Mouse (Mus musculus) natural killer cell, adult 2 months (primary cell): ENCODE results near the gene Pcnx4.

Experiments used
- DNase-seq, 2 experiments: peaks; one replicate each; pipeline ENCODE4 v3.0.0; 2022; ENCODE audit warnings: low spot score in 2 of 2

Gene Pcnx4

GRCm38 (mm10) chr12:72536021-72536597, at the start of gene Pcnx4:
Pcnx4 (plus strand) TSS chr12:72536383.
- DNase-seq = peak; percentile 90 to 92

DNA sequence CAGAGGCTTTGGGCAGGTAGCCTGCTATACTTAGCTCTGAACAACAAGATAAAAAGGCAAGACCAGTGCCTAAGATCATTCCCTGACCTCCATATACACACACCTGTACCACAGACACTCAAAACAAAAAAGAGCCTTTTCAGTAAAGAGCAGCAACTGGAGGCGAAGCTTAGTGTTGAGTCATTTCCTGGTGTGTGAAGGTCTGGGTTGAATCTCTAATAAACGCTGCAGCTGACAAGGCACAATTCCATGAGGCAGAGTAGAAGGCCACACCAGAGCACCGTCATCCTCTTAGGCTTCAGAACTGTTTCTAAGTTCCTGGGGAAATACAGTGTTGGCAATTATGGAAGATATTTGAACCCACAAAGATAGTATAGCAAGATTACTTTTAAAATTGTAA, 48.7 kb upstream of the Pcnx4 start:
- DNase-seq = no peak

DNA sequence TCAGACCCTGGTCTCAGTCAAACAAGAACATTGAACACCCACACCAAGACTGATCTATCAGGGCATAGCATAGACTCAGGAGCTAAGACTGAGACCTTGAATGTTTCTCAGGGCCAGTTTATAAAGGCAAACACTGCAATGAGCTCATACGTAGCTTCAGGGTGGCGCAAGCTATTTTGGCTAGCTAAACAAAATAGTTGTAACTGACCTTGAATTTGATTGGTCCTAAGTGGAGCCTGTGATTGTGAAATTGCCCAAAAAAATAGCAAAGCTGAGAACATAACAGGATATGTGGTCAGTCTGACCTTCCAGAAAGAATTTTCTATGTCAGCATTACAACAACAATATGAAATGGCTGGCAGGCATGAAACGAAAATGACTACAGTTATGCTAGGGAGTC, 46.2 kb upstream of the Pcnx4 start:
- no peak for DNase-seq

DNA sequence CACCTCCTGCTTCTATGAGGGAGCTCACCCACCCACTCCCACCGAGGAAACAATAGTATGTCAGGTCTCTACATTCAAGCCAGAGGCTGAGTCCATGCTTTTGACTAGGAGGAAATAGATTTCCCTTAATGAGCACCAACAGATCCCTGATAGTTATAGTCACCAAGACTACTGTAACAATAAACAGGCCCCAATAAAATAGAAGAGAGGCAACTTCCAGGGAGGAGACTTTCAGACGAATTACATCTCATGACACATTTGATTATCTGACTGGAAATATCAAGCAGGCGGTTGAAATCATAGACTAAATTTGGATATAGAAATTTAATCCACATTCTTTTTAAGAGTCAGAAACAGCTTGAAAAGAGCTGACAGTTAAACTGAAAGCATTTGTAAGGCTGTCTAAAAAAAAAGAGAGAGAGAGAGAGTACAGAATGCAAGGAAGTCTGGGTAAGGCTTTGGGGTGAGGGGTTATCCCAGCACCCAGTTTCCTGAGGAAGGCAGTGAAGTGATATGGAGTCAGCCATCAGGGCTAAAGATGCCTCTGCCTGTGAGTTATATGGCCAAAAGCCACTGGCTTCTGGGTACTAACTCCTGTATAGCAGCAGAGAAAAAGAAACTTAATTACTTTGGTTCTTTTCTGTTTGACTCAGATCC, 45.0 kb upstream of the Pcnx4 start:
- DNase-seq = no peak

DNA sequence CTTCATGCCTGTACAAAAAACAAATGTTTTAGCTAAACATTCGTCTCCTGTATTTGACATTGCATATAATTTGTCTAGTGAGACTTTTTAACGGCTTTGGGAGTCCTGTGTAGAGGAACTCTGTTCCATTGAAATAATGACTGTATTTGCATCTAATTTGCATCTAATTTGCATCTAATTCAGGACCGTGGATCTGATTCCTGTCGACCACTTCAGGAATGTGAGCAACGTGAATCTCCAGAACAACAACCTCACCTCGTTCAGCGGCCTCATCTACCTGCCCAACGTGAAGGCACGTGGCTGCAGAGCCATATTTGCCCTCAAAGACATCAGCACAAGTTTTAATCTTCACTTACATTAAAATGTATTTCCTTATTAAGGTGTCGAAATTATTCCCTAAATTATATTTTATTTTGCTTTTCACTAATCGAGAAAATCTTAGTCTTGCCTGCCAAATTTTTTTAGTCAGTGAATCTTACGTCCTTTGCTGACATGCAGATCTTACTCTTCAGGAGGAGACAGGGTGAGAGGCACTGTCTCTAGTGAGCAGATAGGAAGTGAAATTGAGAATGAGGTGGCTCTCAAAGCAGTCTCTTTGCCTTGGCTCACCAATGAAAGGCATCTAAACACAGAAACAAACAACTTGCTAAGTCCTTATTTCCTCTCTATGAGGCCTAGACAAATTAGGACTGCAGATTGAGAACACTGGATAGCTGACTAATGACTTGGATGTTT, 39.1 kb upstream of the Pcnx4 start:
- no peak for DNase-seq

GRCm38 (mm10) chr12:72509606-72510005, 26.6 kb upstream of the Pcnx4 start:
- no peak for DNase-seq

GRCm38 (mm10) chr12:72515446-72515845, 20.7 kb upstream of the Pcnx4 start:
- no peak for DNase-seq

GRCm38 (mm10) chr12:72518114-72518728, 18.0 kb upstream of the Pcnx4 start:
- no peak for DNase-seq

DNA sequence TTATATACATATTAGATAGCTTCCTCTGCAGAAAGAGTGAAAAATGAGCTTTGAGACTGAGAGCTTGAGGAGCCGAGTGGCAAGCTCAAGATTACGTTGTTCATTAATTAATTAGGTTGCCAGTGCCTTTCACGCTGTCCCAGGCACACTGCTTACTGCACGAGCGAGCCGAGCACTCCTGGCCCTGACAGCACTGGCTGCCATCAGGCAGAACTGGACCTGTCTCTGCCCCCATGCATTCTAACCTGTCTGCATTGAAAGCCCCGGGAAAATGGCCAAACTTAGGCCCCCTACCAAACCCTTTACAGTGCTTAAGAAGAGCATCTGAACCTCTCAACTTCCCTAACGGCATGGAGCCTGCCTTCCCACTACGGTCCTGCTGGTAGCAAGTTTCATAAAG, 16.8 kb upstream of the Pcnx4 start:
- DNase-seq = no peak

- no peak for DNase-seq
These were observed 16.3 kb upstream of the Pcnx4 start for GRCm38 (mm10) chr12:72519855-72520254.

GRCm38 (mm10) chr12:72520645-72521044, 15.5 kb upstream of the Pcnx4 start:
- DNase-seq = peak; percentile 38 to 53

GRCm38 (mm10) chr12:72525588-72525987, 10.6 kb upstream of the Pcnx4 start:
- DNase-seq = no peak

- no peak for DNase-seq
These were observed 3.9 kb upstream of the Pcnx4 start for GRCm38 (mm10) chr12:72532303-72532702.

- DNase-seq = no peak
These were observed 2.2 kb upstream of the Pcnx4 start for GRCm38 (mm10) chr12:72533986-72534385.

DNA sequence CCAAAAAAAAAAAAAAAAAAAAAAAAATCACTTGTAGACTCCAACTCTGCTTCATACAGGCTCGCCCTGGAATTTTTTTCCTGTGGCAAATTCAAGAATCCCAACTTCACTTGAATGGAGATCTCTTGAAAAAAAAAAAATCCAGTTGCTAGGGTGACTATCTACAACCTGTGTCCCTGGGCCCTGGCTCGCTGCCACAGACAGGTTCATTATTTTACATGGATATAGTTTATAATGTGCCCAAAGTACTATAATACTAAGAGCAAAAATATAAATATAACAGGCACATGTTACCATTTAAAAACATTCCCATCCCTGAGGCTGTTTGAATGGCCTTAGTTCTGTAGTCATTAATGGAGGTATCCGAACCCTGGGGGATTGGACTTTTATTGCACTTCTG, 584 bp upstream of the Pcnx4 start:
- no peak for DNase-seq

GRCm38 (mm10) chr12:72538571-72538970, 2.4 kb downstream of the Pcnx4 start:
- no peak for DNase-seq

DNA sequence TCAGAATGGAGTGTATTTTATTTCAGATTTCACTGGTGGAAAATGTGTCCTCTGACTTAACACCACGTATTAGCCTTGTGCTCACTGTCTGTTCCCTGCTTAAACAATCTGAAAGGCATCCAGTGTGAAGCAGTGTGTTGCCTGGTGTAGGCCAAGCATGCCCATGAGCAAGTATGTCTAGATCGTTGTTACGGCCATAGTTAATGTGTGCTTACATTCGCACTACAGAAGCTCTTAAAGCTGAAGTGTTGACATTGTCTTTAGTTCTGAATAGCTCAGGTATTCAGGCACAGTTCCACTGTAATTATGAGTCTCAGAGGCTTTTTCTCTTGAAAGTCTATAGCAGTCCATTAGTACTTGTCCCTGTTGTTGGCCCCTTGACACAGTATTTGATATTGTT, 18.2 kb downstream of the Pcnx4 start:
- no peak for DNase-seq

DNA sequence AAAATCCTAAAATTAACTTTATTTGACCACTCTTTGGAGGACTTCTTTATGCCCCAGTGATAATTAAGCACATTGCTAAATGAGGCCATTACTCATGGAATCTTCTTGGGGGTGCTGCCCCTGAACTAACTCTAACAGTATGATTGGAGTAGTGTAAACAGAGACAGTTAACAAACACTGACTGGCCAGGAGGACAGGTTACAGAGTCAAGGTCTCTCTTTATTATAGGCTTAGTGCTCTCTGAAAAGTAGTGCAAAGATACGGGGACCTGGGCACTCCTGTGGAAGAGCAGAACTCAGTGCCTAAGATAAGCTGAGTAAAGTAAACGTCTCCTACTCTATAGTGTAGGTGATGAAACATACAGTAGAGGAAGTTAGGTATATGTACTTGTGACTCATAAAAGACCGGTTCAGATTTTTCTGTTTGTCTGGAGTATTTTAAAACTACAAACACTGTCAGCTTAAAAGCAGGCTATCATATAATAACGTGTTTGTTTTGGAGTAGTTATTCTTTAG, 28.2 kb downstream of the Pcnx4 start:
- DNase-seq = no peak

DNA sequence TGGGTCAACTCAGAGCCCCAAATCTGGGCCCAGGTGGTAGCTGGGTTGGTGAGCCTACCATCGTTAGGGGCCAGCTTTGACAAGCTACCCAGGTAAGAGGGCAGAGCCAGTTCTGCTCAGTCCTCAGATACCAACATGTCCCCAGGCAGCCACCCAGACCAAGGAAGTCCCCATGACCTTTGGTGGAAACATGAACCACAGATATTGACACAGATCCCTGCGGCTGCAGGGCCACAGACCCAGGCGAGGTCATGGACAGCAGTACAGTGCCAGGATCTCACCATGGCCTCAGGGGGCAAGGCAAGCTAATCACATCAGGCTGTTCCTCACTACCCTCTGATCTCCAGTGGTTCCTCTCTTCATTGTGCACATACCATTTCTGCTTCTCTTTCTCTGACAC, 45.8 kb downstream of the Pcnx4 start:
- DNase-seq = no peak

- no peak for DNase-seq
These were observed 46.9 kb downstream of the Pcnx4 start for GRCm38 (mm10) chr12:72583099-72583498.

DNA sequence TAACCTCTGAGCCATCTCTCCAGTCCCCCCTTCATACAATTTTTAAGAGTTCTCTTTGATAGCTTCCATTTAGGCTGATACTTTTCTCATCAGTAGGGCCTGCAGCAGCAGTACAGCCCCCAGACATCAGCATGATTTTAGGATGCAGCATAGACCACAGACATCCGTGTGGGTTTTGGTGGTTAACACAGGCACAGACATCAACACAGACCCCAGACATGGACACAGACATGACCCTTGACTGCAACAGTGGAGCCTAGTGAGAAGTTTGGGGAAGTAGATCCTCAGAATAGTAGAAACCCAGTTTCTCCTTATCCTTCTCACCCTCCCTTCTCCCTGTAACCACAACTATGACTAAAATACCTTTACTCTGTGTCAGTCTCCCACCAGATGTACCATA, 49.2 kb downstream of the Pcnx4 start:
- DNase-seq = no peak

GRCm38 (mm10) chr12:72592991-72593390, 56.8 kb downstream of the Pcnx4 start:
- no peak for DNase-seq

GRCm38 (mm10) chr12:72594001-72594400, 57.8 kb downstream of the Pcnx4 start:
- no peak for DNase-seq
